Mouse (Mus musculus): ENCODE results near the gene Tbl3.

The Tbl3 gene

DNA sequence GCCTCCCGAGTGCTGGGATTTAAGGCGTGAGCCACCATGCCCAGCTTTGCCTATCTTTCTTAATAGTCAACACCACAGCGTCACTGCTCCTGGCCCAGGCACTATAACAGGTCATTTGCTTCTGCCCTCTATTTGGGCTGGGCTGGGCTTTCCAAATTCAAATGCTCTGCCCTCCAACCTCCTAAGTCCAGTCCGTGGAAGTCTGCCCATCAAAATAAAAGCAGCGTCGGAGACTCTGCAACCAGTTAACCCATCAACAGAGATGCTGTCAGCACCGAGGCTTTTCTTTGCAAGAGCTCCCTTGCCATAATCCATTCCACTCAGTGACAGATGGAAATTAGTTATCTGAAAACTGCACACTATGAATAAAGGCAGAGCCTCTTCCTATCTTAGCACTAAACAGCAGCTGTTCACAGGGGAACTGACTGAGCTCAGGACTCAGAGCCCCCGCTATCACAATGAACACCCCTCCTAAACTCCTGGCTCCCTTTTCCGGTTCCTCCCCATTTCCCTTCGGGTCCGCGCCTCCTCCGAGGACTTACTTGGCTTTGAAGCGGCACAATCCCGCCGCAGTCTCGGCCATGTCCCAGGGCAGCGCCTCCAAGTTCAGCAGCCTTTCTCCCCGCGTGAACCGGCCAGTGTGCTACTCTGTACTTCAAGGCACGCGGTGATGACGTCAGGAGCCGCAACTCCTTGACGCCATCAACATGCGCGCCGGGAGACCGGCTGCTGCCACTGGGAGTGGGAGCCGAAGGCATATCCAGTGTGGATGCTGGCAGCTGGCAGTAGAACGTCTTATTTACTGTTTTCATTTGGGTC is at the start of gene Tbl3:
Gene Tbl3, minus strand, starts transcription at position 679 of the 819 bp plus-strand sequence.
- DNase-seq, result peak; percentile 98

DNA sequence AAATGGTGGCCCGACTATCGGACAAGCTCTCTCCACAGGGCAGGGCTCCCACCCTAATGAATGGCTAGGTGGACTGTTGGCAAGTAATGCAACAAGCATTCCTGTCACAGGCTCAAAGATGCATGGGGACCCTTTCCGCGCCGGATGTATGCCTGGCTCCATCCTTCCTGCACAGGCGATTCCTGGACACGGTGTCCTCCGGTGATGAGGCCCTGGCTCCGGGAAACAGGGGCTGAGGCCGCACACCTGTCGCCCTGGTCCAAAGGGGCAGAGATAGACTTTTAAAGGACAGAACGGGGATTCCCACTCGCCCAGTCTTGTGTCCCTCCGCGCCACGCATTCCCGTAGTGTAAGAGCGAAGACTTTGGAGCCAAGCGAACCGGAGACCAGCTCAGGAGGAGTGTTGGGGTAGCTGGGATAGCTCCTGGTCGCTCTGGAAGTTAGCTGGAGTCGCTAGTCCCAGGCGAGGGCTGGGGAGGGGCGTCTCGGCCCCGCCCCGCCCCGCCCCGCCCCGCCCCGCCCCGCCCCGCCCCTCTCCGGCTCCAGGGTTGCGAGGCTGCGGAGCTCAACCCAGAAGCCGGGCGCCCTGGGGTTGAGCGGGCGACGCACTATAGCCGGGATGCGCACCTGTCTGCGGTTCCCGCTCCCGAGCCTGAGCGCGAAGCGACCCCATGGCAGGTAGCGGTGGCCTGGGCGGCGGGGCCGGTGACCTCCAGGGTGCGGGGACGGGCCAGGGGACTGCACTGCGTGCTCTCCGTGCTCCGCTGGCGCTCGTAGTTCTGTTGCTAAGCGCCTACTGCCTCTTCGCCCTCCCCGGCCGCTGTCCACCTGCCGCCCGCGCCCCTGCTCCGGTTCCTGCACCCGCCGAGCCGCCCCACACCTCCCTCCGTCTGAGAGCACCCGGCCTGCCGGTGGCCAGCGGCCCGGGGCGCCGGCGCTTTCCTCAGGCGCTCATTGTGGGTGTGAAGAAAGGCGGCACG is 45.2 kb upstream of the Tbl3 start, which contains the start of gene Hs3st6:
Gene Hs3st6, plus strand, starts transcription at position 574 of the 980 bp plus-strand sequence.
- no peak for DNase-seq

DNA sequence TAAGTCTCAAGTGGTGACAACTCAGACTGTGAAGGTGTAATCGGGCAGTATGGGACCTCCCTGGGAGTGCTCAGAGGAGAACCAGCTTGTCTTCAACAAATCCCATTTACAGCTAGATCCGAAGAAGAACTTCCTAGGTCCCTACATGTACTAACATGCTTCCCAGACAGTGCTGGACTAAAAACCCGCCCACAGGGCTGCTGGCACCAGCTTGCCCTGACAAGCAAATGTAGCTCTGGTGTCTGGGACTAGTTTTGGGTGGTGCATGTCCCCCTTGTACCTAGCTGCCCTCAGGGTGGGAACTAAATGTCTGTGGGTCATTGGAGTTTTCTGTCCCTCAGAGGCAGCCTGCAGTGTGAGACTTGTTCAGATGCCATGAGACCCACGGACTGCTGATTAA is 44.1 kb upstream of the Tbl3 start:
- no peak for DNase-seq

DNA sequence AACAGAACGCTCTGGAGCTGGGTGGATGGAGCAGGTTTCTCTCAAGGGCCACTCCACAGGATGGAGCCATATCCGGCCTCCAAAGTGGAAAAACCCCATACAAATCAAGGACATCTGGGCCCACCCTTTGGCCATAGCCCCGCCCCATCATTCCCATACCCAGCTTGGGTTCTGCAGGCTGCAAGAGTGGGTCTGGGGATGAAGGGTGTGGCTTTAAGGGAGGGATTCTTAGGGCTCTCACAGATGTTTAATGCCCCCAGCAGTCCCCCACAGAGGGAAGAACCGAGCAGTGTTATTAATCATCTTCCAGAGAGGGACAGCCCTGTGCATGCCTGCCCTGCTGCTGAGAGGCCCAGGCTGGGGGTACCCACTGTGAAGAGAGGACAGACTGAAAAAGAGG is 39.5 kb upstream of the Tbl3 start:
- no peak for DNase-seq

DNA sequence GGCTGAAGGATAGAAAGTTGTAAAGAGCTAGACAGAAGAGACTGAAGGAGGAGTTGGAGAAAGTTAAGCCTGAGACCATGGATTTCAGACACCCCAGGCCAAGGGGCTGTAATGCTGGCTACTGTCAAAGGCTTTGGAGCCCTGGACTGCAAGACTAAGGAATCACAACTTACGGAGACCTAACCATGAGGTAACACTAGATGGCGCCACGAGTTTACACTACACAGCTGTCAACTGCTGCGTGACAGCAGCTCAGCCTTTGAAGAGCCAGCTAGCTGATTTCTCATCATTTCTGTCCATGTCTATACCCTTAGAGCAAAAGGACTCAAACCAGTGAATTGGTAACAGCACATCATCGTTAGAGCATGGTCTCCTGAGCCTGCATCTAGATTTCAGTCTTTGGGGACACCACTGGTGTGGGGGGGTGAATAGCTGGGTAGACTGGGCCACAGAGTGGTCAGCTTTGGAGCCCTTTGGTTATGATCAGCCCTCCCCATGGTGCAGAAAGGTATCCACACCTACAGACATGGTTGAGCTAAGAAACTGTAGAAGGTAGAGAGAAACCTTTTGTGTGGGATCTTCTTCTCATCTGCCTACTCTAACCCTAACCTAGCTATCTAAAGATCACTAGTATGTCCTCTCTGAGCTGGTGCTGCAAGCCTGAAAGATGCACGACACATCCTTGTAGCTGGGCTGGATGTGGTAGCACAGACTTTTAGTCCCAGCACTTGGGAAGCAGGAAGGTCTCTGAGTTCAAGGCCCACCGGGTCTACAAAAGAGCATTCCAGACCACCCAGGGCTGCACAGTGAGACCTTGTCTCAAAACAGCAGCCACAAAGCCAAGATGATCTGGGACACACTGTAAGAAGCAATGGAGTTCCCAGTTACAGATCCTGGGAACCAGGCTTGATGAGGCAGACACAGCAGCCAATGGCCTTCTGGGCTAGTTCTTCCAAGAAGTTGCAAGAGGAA is 38.4 kb upstream of the Tbl3 start:
- DNase-seq, result peak; percentile 87 to 89

DNA sequence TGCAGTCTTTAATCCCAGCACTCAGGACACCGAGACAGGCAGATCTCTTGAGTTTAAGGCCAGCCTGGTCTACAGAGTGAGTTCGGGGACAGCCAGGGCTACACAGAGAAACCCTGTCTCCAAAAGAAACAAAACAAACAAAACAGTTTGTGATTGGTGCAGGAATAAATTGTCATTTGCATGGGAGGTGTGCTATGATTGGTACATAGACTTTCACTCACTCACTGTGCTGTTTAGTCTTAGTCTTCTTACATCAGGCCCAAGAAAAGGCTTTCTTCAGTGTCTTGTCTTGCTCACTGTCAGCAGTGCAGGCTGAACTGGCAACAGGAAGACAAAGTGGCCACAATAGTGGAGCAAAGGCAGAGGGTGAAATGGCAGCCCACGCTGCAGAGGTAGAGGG is 36.9 kb upstream of the Tbl3 start:
- no peak for DNase-seq

DNA sequence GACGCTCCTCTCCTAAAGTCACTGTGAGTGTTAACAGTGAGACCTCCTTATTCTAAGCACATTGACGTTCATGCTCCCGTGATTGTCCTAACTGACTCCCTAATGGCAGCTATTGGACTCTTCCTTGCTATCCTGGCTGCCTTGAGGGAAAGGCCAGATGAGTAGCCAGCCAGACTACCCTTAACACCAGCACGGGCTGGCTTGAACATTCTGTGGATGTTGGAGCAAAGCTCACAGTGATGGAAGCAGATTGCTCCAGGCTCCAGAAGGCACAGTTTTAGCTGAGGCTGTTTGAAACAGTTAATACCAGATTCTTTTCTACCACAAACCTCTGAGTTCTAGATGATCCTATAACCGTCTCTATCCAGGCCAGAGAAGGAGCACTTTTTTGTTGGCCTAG is 36.4 kb upstream of the Tbl3 start:
- DNase-seq, result no peak

DNA sequence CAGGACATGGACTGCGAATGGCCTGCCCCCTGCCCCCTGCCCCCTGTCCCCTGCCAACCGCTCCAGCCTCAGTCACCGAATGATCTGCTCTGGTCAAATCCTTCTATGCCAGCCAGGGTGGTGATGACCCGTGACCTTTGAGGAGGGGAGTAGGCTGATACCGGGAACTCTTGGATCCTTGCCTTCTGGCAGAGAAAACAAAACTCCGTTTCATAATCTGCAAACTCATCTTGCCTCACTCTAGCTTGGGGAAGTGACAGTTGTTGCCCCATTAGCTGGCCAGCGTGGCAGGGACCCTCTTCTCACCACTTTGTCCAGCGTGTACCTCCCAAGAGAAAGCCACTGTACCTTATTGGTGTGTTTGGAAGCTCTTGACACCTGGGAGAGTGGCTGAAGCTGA is 34.8 kb upstream of the Tbl3 start:
- DNase-seq, result no peak

DNA sequence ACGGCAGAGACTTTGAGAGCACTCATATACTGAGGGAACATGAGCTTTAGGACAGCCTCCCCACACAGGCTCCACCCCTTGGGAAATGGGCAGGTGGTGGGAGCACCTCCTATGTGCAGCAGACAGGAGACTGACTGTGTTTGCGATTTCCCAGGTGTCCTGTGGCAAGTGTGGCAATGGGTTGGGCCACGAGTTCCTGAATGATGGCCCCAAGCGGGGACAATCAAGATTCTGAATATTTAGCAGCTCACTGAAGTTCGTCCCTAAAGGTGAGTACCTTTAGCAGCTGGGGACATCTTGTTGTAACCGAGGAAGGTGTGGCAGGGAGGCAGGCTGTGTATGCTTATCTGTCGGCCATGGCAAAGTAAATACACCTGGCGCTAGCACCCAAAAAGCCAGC is 32.5 kb upstream of the Tbl3 start:
- no peak for DNase-seq

DNA sequence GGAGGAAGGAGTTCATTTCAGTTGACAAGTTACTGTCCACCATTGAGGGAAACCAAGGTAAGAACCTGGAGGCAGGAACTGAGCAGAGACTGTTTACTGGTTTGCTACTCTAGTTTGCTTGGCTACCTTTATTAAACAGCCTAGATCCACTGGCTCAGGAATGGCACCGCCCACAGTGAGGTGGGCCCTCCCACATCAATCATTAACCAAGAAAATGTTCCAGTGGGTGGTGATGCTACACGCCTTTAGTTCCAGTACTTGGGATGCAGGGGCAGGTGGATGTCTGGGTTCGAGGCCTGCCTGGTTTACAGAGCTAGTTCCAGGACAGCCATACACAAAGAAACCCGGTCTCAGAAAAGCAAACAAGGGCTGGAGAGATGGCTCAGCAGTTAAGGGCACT is 30.8 kb upstream of the Tbl3 start:
- no peak for DNase-seq

DNA sequence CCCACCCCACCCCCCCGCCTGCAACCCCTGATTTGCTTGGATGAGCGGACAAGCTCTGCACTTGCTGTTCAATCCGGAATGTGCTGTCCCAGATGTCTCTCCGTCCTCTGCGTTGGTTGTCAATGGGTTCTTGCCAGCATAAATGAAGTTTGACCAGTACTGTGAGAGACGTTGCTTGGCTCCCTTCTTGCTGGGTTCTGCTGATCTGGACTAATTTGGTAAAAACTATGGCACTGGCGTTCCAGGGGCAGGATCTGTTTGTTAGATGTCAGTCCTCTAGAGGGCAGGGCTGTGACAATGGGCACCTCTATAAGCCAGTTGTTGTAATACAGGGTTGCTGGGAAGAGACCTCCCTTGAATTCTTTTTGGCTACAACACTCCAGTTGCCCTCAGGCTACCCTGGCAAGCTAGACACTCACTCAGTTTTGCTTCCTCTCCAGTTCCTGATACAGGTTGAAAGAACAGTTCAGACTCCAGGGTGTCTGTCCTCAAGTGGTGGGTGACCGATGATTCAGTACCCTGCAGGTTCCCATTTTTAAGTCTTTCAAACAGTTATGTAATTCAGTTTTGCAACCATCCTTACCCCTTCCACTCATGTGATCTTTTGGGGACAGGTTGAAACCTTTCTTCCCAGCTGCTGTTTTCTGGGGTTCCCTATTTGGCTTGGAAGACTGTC is 29.8 kb upstream of the Tbl3 start:
- no peak for DNase-seq

DNA sequence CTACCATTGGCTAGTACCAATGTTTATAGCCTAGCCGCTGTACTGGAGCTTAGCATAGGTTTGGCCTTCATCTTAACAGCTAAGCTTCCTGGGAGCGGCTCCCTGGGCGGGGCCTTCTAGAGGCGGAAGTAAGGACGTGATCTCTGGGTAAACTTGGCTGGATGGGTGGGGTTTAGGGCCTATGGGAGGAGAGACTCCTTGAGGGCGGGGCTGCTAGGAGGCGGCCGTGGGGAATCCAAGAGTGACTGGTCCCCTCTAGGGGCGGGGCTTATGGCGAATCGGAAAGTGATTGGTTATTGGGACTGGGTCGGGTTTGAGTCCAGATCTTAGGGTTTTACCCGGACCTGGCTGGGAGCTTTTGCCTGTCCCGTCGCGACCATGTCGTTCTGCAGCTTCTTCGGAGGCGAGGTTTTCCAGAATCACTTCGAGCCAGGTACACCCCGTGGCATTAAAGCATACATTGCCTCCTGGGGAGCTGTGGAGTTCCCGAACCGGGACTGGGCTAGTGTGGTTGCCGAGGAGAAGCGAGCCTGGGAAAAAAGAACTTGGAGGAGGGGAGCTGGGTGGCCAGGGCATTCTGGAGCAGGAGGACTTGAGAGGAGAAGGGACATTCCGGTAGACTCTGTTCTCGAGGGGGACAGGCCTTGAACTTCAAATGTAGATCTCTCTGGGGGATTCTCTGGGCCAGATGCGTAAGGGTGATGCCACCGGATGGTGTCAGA is 29.0 kb upstream of the Tbl3 start, which contains the start of gene Msrb1:
Gene Msrb1, plus strand, starts transcription at position 313 of the 722 bp plus-strand sequence.
- peak; percentile 93 to 96 for DNase-seq

DNA sequence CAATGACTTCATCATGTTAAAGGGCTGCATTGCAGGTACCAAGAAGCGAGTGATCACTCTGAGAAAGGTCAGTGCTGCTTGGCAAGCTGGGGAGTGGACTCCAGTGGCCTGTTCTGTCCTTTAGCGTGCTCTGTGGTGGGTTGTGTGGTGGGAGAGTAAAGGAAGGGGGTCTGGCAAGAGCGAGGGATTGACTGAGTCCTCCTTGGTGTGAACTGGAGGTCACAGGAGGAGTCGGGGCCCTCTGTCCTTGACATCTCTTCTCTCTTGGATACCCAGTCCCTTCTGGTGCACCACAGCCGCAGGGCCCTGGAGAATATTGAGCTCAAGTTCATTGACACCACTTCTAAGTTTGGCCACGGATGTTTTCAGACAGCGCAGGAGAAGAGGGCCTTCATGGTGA is 28.0 kb upstream of the Tbl3 start:
- DNase-seq, result no peak

DNA sequence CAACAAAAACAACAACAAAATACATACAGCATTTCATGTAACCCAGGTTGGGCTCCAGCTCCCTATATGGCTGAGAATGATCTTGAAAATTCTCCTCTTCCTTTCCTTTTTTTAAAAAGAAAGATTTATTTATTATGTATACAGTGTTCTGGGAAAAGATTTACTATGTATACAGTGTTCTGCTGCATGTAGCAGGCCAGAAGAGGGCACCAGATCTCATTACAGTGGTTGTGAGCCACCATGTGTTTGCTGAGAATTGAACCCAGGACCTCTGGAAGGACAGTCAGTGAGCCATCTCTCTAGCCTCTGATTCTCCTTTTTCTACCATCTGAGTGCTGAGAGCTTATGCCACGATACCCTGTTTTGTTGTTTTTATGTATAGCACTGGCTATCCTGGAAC is 27.1 kb upstream of the Tbl3 start:
- DNase-seq, result no peak

DNA sequence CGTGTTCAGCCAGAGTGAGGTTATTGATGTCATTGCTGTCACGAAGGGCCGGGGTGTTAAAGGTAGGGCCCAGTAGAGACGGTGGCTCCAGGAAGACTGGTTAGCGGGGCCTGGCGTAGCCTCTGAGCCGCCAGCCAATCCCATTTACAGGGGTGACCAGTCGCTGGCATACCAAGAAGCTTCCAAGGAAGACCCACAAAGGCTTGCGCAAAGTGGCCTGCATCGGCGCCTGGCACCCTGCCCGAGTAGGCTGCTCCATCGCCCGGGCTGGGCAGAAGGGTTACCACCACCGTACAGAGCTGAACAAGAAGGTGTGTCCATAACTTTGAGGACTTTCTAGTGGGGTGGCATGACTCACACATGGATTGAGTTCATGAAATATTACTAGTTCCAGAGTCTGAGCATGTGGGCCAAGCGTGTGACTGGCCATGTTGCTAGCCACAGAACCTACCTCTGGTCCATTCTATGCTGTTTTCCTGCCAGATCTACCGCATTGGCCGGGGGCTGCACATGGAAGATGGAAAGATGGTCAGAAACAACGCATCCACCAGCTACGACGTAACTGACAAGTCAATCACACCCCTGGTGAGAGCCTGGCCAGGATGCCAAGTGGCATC is 26.1 kb upstream of the Tbl3 start:
- no peak for DNase-seq

DNA sequence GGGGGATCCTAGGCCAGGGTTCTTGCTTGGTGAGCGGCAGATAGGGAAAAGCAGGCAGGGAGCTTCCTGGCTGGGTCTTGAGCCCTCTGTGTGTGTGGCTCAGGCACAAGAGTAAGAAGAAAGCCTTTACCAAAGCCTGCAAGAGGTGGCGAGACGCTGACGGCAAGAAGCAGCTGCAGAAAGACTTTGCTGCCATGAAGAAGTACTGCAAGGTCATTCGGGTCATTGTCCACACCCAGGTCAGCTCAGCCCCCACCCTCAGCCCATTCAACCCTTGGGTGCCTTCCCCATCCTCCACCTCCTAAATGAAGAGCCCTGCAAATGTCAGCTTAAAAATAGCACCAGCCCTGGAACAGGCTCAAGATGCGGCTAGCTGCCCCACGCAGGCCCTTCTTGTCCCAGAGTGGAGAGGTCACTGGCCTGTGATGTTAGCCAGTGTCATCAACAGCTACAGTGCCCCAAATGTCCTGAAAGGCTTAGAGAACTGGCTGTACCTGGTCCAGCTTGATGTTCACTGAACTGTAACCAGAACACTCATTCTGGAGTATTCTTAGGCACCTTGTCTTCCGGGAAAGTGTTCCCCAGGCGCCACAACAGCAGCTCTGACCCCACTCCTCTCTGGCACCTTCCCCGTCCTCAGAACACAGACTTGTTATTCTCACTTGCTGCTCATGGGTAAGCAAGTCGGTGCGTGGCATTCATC is 24.9 kb upstream of the Tbl3 start:
- no peak for DNase-seq

DNA sequence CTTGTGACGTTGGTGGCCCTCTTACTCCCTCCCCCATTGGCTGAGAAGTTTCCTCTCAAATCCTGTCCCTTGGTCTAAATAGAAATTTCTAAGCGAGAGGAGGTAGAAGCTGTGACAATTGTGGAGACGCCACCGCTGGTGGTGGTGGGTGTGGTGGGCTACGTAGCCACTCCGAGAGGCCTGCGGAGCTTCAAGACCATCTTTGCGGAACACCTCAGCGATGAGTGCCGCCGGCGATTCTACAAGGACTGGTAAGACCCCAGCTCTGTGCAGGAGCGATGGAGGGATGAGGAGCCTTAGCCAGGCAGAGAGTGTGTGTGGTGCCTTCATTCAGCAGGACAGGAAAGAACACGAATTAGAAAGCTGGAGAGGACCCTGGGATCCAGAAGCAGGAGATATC is 23.3 kb upstream of the Tbl3 start:
- no peak for DNase-seq

DNA sequence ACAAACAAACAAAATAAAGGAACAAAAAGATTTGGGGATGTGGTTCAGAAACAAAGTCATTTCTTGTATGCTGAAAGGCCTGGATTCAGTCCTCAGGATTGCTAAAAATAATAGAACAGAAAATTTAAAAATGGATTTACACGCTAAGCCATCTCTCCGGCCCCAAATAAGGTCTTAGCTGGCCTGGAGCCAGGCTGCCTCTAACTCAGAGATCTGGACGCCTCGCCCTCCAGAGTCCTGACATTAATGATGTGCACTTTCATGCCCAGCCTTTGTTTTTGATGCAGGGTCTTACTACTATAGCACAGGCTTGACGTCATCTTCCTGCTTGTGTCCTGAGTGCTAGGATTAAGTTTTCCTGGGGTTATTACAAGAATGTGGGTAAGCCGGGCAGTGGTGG is 21.6 kb upstream of the Tbl3 start:
- DNase-seq, result no peak

DNA sequence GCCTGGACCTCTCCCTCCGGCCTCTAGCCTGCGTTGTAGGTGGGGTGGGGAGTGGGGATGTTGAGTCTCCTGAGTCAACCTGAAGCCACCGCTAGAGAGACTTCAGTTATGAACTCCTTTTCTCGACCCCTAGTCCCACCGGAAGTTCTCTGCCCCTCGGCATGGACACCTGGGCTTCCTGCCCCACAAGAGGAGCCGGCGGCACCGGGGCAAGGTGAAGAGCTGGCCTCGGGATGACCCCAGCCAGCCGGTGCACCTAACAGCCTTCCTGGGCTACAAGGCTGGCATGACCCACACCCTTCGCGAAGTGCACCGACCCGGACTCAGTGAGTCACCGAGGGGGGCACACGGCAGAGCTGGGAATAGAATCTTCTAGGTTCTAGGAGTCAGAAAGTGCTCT is 20.7 kb upstream of the Tbl3 start:
- DNase-seq, result no peak

DNA sequence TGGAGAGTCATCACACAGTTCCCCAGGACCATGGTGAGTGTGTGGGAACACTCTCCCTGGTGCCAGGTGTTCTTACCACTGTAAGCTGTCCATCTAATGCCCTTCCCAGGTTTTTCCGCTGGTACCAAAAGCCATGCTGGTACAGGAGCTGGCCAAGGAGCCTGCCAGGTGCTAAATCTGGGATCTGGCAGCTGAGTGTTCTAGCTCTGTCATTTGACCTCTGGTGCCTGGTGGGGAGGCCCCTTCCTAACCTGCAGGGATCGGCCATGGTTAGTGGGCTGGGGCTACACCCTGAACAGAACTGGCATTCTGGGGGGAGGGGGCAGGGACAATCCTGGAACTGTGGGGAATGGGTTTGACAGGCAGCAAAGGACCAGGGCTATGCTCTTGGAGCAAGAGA is 20.2 kb upstream of the Tbl3 start, which contains the start of gene Rpl3l:
Gene Rpl3l, plus strand, starts transcription at position 203 of the 400 bp plus-strand sequence.
- DNase-seq, result no peak
